Mouse (Mus musculus) spleen, postnatal 10 days (tissue): ENCODE measurements around the gene Map1a.

ENCODE experiments used
- DNase-seq, 2 experiments: peaks; one replicate each; pipeline ENCODE4 v3.0.0; 2021 to 2022; ENCODE audit warnings: low spot score in 2 of 2

Map1a gene

DNA sequence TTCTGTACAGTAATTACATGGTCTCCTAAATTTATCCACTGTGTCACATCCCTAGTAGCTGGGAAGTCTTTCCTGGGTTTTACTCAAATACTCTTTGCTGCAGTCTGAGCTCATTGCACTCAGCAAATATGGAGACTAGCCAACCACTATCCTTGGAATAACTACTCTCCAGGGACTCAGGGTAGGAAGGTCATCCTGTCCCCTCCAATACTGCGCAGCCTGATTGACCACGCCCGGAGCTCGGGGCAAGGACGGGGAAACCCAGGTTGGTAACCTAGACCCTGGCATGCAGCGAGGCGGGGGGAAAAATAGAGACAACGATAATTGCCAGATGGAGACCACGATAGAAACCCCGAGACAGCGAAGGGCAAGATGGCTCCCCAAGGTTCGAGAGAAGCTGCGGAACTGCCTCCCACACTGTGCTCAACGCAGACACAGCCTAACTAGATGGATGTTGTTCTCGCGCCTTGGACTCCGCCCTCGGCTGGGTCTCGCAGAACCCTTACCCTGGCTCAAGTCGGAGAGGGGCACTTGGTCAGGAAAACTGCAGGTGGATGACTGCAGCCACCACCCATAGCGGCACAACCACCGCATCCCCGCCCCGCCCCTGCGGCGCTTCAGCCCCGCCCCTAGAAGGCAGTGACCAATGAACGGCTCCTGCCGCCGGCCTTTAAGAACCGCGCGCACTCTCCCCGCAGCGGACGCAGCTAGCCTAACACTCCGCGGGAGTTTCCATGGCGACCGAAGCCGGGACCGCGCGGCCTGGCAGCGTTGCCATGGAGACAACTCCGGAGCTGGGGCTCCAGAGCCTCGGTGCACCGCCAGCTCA lies at the start of gene Map1a:
TSS of gene Map1a (plus strand) at position 700 of the 829 bp plus-strand sequence.
- peak; percentile 86 to 92 for DNase-seq

DNA sequence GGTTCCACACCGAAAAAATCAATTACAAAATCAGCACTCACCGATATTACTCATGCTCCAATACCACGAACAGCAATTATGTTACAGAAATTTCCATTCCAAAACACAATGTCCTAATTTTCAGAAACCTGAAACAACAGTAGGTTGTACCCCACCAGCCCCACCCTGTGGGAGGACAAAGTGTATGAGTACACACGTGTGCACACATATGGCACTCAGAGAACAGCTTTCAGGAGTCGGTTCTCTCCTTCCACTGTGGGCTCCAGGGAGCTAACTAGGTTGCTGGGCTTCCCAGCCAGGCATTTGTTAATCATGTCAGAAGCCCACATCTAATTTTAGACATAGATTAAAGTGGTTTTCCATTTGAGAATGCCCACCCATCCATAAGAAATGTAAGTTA lies 45.3 kb upstream of the Map1a start:
- no peak for DNase-seq

DNA sequence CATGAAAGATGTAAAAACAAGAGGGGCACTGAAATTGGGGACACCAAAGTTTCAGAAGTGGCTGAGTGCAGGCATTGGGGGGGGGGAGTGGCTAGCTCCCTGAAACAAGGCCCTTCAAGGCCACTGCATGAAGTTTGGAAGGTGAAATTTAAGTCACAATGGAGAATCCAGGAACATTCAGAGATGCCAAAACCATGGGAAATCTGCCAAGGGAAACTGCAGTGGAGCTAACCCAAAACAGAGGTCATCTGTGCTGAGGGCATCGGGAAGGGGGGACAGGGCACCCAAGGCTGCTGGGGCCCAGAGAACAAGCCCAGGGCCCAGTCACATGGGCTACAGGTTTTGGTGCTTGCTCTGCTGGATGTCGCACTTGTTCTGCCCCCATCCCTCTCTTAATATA lies 39.6 kb upstream of the Map1a start:
- DNase-seq, result no peak

DNA sequence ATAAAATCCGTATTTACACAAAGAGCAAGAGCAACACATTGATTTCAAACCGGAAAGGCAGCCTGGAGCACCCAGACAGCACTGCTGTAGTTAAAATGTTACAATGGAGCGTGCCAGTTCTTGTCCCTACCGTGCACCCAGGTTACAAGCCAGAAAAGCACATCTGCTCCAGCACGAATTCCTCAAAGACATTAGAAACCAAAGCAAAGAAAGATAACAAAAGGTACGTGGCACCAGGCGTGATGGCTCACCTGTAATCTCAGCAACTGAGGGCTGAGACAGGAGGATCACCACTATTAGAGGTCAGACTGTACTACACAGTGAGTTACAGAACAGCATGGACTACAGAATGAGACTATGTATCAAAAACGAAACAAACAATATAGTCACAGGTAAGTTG lies 21.0 kb upstream of the Map1a start:
- no peak for DNase-seq

DNA sequence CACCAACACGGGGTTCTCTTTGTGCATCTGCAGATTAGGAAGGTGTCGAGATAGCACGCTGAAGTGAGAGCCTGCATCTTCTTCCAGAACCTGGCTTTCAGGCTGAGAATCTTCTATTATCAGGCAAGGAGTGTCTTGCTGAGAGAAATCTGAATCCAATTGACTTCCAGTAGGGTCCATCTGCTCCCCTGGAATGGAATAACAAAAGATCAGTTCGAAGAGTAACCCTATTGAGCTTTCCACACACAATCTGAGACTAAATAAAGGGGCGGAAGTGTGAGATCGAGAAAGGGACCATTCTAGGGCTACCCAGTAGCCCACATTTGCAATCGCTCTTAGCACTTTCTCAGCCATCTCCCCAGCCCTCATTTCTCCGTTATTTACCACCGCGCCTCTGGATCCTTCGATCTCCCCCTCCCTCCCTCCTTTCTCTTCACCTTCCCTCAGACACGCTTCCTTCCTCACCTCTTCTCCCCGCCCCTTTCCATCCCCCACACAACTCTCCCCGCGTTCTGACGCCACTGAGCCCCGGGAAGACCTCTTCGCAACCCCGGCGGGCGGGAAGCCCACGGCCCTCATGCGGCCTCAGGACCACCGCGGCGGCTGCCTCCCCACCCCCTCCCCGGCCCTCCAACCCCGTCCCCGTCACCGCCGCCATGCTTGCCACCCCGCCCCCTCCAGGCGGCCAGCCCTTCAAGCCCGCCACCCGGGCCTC lies 18.7 kb upstream of the Map1a start:
- no peak for DNase-seq

DNA sequence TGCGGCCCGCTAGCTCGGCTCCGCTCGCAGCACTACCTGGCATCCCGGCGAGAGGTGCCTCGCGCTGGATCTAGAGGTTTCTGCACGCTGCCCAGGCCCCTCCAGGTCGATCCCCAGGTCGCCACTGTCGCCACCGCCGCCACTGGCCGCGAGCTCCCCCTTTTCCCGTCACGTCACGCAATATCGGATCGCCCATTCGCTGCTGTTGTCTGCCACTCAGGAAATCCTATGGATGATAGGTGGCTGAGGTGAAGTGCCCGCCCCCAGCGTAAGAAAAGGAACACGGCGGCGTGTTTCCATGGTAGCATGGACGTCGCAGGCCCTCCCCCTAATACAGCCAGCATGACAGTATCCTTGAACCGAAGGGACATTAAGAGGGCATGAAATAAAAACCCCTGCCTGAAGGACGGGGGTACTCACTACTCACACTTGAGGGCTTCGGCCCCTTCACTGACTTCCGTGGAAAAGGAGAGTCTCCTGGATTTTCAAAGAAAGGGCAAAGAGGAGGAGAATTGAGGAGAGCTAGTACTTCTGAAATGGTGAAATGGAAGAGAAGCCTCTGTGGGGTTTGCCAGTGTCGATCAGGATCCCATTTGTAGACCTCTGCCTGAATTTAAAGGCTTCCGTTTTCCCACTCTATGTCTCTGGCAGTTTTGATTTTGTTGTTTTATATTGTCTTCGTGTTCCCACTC lies 18.0 kb upstream of the Map1a start, which contains the start of gene Trp53bp1:
TSS of gene Trp53bp1 (minus strand) at position 172 of the 692 bp plus-strand sequence.
- DNase-seq, result peak; percentile 93 to 95

DNA sequence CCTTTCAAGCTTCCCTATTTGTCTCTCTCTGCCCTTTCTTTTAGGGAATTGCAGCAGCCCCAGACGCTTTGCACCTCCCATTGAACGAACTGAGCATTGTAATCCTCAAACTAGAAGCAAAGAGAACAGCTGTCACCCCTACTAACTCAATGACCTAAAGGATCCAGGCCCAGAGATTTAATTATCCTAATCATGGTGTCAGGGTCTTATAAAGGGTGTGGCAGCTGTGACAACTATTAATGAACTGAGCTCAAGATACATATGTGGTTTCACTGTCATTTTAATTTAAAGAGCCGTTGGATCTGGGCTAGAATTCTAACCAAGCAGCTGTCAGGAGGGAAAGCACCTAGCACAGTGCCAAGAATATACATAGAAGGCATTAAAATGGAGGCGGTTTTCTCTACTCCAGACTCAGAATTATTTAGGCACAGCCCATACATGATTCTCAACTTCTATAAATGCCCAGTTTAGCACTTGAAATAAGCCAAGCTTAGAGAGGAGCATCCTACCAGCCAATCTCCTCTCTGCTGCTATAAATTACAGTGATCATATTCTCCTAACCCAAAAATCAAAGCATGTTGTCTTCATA lies 17.4 kb upstream of the Map1a start:
- DNase-seq, result no peak

DNA sequence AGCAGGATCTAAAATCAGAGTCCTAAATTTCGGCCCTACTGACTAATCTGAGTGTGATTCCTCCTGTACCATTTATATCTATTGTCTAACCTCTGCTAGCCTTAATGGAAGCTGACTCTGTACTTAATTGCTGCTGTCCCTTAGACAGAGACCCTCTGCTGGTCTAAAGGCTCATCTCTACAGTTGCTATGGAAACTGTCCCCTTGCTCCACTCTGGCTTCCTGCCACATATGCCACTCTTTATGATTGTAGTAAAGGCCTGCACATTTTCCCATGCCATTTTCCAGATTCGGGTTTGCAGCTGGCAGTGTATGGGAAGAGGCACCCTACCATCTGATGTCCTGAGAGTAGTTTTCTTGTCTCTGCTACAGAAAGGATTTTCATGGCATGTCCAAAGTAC lies 1.6 kb upstream of the Map1a start:
- no peak for DNase-seq

DNA sequence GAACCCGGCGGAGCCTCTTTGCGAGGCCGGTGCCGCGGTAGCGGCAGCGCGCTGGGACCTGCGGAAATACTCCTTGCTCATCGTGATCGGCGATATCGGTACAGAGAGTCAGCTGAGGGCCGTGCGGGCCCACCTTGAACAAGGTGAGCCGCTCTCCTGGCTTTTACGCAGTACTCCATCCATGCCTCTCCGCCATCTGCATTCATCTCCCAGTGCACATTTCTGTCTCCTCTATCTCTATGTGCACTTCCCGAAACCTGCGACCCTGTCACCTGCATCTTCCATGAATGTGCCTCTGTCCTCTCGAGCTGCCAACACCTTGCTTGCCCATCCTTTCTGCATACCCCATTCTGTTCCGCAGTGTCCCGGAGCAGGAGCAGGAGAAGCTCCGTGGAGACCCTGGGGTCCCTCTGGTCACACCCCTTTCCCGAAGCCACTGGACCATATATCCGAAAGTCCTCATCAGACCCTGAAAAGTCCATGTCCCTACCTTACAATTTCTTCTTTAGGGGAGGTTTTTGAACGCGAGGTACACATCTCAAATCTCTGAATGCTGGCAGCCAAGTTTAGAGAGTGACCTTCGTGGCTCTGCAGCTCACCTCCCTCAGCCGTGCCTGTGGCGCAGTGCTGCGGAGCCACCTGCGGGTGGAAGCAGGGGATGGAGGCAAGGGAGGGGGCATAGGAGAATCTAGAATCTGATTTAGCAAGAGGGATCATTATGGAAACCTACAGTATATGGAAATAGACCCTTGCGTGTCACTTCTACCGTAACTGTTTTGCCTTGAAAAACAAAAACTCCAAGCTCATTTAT lies 535 bp downstream of the Map1a start:
- DNase-seq, result no peak

DNA sequence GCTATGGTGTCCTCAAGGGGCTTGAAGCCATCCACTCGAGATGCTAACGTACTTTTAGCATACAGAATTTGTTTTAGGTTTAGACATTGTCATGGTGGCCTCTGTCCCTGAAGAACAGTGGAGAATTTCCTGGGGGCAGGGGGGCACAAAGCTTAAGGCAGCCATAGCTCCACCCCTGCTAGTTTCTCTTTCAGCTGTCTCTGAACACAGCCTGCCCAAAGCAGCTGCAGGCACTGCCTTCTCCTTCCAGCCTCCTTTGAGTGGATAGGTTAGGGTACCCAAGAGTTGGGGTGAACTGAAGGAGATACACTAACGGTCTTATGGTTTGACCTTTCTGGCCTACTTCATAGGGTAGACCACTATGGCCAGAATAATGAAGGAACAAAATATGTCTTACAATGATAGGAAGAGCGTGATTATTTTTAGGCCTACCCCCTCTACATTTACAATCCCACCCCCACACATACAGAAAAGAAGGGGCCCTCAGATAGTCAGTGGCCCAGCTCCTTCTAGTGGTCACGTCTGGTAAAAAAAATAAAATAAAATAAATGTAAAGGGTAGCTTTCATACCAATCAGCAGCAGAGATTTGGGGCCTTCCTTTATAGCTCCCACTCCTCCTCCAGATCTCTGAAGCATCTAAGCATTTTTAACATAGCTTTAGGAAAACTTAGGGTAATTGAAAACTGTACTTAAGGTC lies 3.1 kb downstream of the Map1a start:
- DNase-seq, result no peak

DNA sequence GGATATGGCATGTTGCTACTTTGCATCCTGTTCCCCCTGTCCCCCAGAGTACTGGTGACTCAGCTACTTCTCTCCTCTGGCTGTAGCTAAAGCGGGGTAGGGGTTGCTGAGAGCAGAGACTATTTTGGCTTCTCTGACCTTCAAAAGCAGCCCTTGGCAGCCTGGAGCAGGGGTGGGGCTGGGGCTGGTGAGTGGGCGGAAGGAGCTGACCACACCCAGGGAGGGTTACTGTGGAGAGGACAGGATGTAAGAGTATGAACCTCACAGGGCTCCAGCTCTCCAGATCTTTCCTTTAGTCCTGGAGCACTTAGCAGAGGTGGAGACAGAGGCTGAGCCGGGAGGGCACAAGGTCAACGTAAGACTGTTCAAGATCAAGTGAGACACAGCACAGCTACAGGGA lies 4.8 kb downstream of the Map1a start:
- no peak for DNase-seq

DNA sequence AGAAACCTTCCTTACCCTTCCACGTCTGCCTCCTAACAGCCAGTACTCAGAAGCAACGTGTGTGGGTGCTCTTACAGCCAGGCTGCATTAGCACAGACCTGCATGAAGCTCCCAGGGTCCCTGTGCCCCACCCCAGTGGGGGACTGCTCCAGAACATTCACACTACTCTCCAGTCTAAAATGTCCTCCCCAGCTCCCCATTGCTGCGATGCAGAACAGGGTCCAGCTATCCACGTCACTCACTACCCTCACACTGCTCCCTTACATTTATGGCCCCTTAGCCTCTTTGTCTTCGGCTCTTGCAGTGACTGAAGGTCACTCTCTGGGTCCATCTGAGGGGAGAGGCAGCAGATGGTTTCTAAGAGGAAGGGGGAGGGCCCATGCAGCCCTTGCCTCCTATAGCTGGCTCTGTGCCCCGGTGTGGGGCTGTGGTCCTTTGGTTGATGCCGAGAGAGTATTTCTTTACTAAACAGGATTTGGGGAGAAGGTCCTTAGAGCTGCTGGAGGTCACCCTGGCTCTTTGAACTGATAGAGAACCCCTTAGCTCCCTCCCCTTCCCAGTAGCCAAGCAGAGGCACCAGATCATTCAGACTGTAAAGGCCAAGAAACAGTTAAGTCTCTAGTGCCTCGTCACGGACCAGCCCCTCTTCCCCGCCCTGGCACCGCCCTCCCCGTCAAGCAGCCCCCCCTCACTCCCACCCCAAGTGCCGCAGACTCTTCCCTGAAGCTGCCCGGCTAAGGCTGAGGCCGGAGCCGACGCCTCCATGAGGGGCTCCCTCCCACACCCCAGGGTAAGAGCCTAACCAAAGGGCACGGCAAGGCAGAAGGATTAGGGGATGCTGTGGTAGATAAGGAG lies 5.6 kb downstream of the Map1a start:
- DNase-seq, result no peak

DNA sequence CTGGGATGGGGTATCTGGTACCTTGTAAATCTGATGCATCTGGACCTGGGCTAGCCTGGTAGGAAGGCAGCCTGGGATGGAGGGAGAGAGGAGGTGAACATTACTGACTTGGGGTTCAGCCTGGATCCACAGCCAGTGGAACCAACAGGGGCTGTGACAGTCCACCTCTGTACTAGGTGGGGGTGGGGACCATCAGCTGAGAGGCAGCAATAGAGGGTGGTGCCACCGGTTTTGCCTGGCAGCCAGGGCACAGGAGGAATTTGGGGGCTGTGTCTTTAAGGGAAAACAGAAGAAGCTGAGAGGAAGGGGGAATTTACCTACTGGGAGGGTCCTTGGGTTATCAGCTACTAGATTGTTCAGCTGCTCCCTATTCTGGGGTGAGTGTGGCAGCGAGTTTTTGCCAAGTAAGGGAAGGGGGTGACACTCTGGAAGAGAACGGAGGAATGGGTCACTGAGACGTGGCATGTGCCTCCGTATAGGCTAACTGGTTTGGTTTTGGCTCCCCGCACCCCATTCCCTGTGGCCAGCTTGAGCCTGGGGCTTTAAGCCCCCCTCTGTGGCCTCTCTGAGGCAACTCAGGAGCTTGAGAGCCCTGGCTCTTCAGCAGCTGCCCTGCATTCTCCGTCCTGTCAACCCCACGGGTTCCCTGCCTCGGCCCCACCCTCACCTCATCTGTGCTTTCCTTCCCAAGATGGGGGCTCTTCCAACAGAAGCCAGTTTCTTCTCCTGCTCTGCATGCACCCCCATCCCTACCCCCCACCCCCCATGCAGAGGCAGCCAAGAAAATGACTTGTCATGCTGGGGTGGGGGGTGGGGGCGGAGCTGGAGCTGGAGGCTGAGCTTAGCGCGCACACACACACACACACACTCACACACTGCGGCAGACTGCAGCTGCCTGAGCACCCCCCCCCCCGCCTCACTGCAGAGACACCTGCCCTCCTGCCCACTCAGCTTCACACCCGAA lies 6.5 kb downstream of the Map1a start:
- no peak for DNase-seq

DNA sequence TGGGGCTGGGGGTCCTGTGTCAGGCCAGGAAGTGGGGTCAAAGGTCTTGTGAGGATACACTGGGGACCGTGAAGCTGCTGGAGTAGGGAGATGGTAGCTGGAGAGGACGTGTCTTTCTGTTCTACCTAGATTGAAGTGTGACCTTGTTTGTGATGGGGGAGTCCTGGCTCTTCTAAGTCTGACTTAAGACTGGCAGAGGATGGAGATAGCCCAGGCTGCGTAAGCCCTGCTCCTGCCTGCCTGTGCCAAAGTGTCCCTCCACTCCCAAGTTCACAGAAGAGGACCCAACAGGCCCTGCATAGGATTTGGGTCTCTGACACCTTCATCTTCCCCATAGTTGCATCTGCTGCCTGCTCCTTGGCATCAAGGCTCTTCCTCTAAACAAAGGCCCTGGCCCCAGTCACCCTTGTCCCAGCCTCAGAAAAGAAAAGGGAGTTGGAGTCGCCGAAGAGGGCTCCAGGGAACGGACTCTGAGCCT lies 7.4 kb downstream of the Map1a start:
- no peak for DNase-seq

DNA sequence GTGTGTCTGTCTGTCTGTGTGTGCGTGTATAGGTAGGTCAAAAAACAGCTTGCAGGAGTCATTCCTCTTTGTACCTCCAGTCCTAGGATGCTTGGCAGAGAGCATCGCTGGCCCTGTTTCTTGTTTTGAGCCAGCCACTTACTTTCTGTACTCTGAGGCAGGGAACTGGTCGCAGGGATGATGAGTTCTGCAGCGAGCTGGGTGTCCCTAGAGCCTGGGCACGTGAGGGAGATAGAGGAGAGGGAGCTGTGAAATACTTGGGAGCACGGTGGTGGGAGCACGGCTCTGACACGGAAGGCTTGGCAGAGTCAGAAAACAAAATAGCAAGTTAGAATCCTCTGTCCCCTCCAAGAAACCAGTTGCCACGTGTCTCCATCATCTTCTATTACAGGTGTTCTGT lies 8.3 kb downstream of the Map1a start:
- no peak for DNase-seq

DNA sequence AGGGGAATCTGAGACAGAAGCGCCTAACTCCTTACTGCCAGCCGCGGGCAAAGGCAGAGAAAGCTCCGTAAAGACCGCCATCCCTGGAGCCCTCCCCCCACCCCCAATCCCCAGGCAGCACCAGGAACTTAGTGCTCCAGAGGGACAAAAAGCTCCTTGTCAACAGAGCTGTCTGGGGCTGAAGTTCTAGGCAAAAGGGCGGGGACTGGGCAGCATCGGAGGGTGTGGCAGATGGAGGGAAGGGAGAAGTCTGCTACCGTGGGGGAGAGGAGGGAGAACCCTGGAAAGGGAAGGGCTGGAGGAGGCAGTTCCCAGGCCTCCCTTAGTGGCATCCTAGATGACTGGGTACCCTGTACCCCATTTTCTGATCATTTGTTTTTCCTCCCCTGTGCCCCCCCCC lies 8.7 kb downstream of the Map1a start:
- DNase-seq, result no peak

DNA sequence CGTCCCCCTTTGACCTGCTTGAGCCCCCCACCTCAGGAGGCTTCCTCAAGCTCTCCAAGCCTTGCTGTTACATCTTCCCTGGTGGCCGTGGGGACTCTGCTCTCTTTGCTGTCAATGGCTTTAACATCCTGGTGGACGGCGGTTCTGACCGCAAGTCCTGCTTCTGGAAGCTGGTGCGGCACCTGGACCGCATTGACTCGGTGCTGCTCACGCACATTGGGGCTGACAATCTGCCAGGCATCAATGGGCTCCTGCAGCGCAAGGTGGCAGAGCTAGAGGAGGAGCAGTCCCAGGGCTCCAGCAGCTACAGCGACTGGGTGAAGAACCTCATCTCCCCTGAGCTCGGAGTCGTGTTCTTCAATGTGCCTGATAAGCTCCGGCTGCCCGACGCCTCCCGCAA lies 10.1 kb downstream of the Map1a start:
- no peak for DNase-seq

DNA sequence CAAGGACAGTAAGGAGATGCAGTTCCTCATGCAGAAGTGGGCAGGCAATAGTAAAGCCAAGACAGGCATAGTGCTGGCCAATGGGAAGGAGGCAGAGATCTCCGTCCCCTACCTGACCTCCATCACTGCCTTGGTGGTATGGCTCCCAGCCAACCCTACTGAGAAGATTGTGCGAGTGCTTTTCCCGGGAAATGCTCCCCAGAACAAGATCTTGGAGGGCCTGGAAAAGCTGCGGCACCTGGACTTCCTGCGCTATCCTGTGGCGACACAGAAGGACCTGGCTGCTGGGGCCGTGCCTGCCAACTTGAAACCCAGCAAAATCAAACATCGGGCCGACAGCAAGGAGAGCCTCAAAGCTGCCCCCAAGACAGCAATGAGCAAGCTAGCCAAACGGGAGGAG lies 10.6 kb downstream of the Map1a start:
- no peak for DNase-seq
